Mouse (Mus musculus) erythroblast, embryonic 14.5 days (primary cell): ENCODE data around the gene Elf2.

Experiments
- GATA1 ChIP-seq: IDR thresholded peaks from 2 replicates; pipeline ENCODE4 v1.6.1; 2012; ENCODE audit warnings: low read length, inconsistent platforms, mixed read lengths
- TAL1 ChIP-seq: IDR thresholded peaks from 3 replicates; pipeline ENCODE4 v1.6.1; 2012; ENCODE audit warnings: low read length, inconsistent platforms, mixed read lengths

DNA sequence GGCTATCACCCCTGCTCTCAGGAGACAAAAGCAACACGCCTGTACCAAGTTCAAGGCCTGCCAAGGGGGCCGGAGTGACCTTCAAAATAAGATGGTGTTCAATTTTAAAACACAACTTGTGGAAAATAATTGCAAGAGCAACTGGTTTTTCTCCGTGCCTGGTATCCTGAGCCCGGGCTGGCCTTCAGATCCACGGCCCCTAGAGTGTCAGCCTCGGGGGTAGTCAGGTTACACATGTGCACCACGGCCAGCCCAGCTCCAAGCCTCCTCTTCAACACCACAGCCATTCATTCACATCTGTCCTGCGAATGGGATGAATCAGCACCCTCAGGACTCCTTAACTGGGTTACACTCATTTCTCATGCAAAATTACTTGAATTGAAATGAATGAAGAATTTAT, 34.5 kb downstream of the Elf2 start:
- TF ChIP-seq GATA1 (no peak), TAL1 (no peak)
